Mouse (Mus musculus) hindbrain, embryonic 13.5 days (tissue): ENCODE results near the gene Zfp93. TPM values are rescaled to one million over a fixed set of nuclear protein-coding genes. Genes with fewer than 3 reads are reported as not detected.

Experiments used
- ATAC-seq: fragments of 200-750 bp; cut with Nextera tagmentation; 2 replicates; pipeline ENCODE4 v1.8.0; 2017; ENCODE audit warnings: moderate TSS enrichment; ENCODE audit not compliant: low FRiP score
- H3K27ac ChIP-seq: fragments of 300-500 bp; sonication (generic); 2 replicates; pipeline ENCODE4 v1.5.1; 2015; ENCODE audit warnings: inconsistent platforms, mild to moderate bottlenecking, moderate library complexity
- H3K27me3 ChIP-seq: fragments of 300-500 bp; sonication (generic); 2 replicates; pipeline ENCODE4 v1.6.1; 2015; ENCODE audit warnings: mild to moderate bottlenecking, inconsistent platforms
- H3K36me3 ChIP-seq: fragments of 300-500 bp; sonication (generic); 2 replicates; pipeline ENCODE4 v1.6.1; 2015; ENCODE audit warnings: mild to moderate bottlenecking, inconsistent platforms
- H3K4me1 ChIP-seq: fragments of 300-500 bp; sonication (generic); replicated peaks from 2 replicates; pipeline ENCODE4 v1.6.1; 2015; ENCODE audit warnings: inconsistent platforms
- H3K4me2 ChIP-seq: fragments of 300-500 bp; sonication (generic); 2 replicates; pipeline ENCODE4 v1.6.1; 2015; ENCODE audit warnings: inconsistent platforms, mild to moderate bottlenecking, moderate library complexity
- H3K4me3 ChIP-seq: fragments of 300-500 bp; sonication (generic); 2 replicates; pipeline ENCODE4 v1.5.1; 2015; ENCODE audit warnings: mild to moderate bottlenecking, inconsistent platforms
- H3K9ac ChIP-seq: fragments of 300-500 bp; sonication (generic); 2 replicates; pipeline ENCODE4 v1.6.1; 2015; ENCODE audit warnings: mild to moderate bottlenecking, inconsistent platforms
- H3K9me3 ChIP-seq: fragments of 300-500 bp; sonication (generic); 2 replicates; pipeline ENCODE4 v1.6.1; 2016; ENCODE audit warnings: inconsistent platforms
- WGBS: fragments of 180-500 bp; shearing (Covaris S2); methylation state at CpG from one replicate; pipeline ENCODE4 v1.1.7; 2015; 5-methylcytosine and 5-hydroxymethylcytosine counted together
- polyA plus RNA-seq: library from polyadenylated mRNA; unstranded; fragments of >200 nt; fragmentation: Nextera tagmentation; extraction: Ambion mirVana; gene quantifications from 2 replicates; pipeline ENCODE4 v1.2.1, GENCODE M21; 2015

Gene Zfp93
- polyA plus RNA-seq, 1 experiment from 2014 or later = 6.9 TPM

GRCm38 (mm10) chr7:24295376-24295775, 25.2 kb downstream of the Zfp93 start:
- Histone ChIP-seq H3K9me3 (no peaks in the 10 kb centered on the region), H3K27ac (no peak overlapping the region), H3K9ac (no peak overlapping the region), H3K4me1 (peaks cover 21% of the 10 kb centered on the region), H3K27me3 (no peaks in the 10 kb centered on the region), H3K36me3 (peaks cover 71% of the 10 kb centered on the region), H3K4me2 (no peak overlapping the region), H3K4me3 (no peak overlapping the region)
- WGBS = 96% methylated on average over 7 of the region's 7 CpGs
- no peak for ATAC-seq

GRCm38 (mm10) chr7:24296386-24296785, 26.2 kb downstream of the Zfp93 start:
- no peak overlapping the region for H3K4me2 ChIP-seq
- H3K27me3 ChIP-seq = no peaks in the 10 kb centered on the region
- no peak for ATAC-seq
- no peak overlapping the region for H3K9ac ChIP-seq
- H3K27ac ChIP-seq = no peak overlapping the region
- H3K4me3 ChIP-seq = no peak overlapping the region
- WGBS = 95% methylated on average over 7 of the region's 7 CpGs
- H3K36me3 ChIP-seq = peaks cover 61% of the 10 kb centered on the region
- peaks cover 27% of the 10 kb centered on the region for H3K4me1 ChIP-seq
- H3K9me3 ChIP-seq = no peaks in the 10 kb centered on the region

- Histone ChIP-seq H3K9ac (peak overlapping the region; percentile 87; the same call in 1 of the 2 replicates), H3K4me3 (peak overlapping the region; percentile 71), H3K4me2 (peak overlapping the region; percentile 83), H3K4me1 (peaks cover 27% of the 10 kb centered on the region), H3K27ac (no peak overlapping the region), H3K9me3 (no peaks in the 10 kb centered on the region), H3K36me3 (peaks cover 61% of the 10 kb centered on the region), H3K27me3 (no peaks in the 10 kb centered on the region)
- 92% methylated on average over 15 of the region's 15 CpGs for WGBS
- no peak for ATAC-seq
Observed at GRCm38 (mm10) chr7:24297361-24298095, 27.3 kb downstream of the Zfp93 start.

GRCm38 (mm10) chr7:24298635-24298972, 28.4 kb downstream of the Zfp93 start:
- no peak; the same call in 1 of the 2 replicates for ATAC-seq
- Histone ChIP-seq H3K27ac (peak overlapping the region; percentile 93), H3K9ac (peak overlapping the region; percentile 87), H3K9me3 (no peaks in the 10 kb centered on the region), H3K36me3 (peaks cover 61% of the 10 kb centered on the region), H3K4me2 (peak overlapping the region; percentile 83), H3K4me3 (peak overlapping the region; percentile 71), H3K4me1 (peaks cover 27% of the 10 kb centered on the region), H3K27me3 (no peaks in the 10 kb centered on the region)
- under 1% methylated on average over 12 of the region's 12 CpGs for WGBS

- under 1% methylated on average over 46 of the region's 47 CpGs for WGBS
- Histone ChIP-seq H3K9ac (peak overlapping the region; percentile 87), H3K27me3 (no peaks in the 10 kb centered on the region), H3K27ac (peak overlapping the region; percentile 93), H3K4me3 (peak overlapping the region; percentile 71), H3K9me3 (no peaks in the 10 kb centered on the region), H3K4me2 (peak overlapping the region; percentile 83), H3K4me1 (peaks cover 27% of the 10 kb centered on the region), H3K36me3 (peaks cover 59% of the 10 kb centered on the region)
- ATAC-seq = peak; percentile 92
Observed at GRCm38 (mm10) chr7:24298973-24299708, 28.9 kb downstream of the Zfp93 start.

- WGBS = 1% methylated on average over 18 of the region's 18 CpGs
- peak; percentile 63 for ATAC-seq
Observed at GRCm38 (mm10) chr7:24299823-24300481, 29.7 kb downstream of the Zfp93 start.

GRCm38 (mm10) chr7:24300771-24301282, 30.6 kb downstream of the Zfp93 start, which contains the start of gene Zfp61:
Gene Zfp61 (minus strand): TSS chr7:24301232.
- peaks cover 56% of the 10 kb centered on the region for H3K36me3 ChIP-seq
- WGBS = 3% methylated on average over 13 of the region's 13 CpGs
- ATAC-seq = 0 out of 2 replicates have a peak, but pooled peaks have one; percentile 27
- 0 out of 2 replicates have a peak within 1 kb of the TSS, but pooled peaks have one; percentile 35 for H3K9ac ChIP-seq
- H3K9me3 ChIP-seq = no peaks in the 10 kb centered on the region
- no peaks in the 10 kb centered on the region for H3K27me3 ChIP-seq
- H3K4me3 ChIP-seq = peak within 1 kb of the TSS; percentile 71
- H3K4me1 ChIP-seq = peaks cover 27% of the 10 kb centered on the region
- peak within 1 kb of the TSS; percentile 93 for H3K27ac ChIP-seq
- peak within 1 kb of the TSS; percentile 83 for H3K4me2 ChIP-seq

More at GRCm38 (mm10) chr7:24299823-24300481, 29.7 kb downstream of the Zfp93 start:
- Histone ChIP-seq H3K27me3 (no peaks in the 10 kb centered on the region), H3K27ac (peak overlapping the region; percentile 93), H3K9ac (peak overlapping the region; percentile 87), H3K4me2 (peak overlapping the region; percentile 83), H3K4me3 (peak overlapping the region; percentile 71), H3K4me1 (peaks cover 27% of the 10 kb centered on the region), H3K9me3 (no peaks in the 10 kb centered on the region), H3K36me3 (peaks cover 58% of the 10 kb centered on the region)

GRCm38 (mm10) chr7:24315726-24316566, 45.7 kb downstream of the Zfp93 start:
- peak overlapping the region; percentile 56 for H3K4me3 ChIP-seq
- H3K36me3 ChIP-seq = peaks cover 28% of the 10 kb centered on the region
- H3K4me1 ChIP-seq = peaks cover 11% of the 10 kb centered on the region
- H3K27ac ChIP-seq = peak overlapping the region; percentile 82
- 30% methylated on average over 29 of the region's 29 CpGs for WGBS
- ATAC-seq = peak; percentile 76
- peak overlapping the region; percentile 72 for H3K4me2 ChIP-seq
- no peaks in the 10 kb centered on the region for H3K9me3 ChIP-seq
- peaks cover 10% of the 10 kb centered on the region for H3K27me3 ChIP-seq
- peak overlapping the region; percentile 87 for H3K9ac ChIP-seq

GRCm38 (mm10) chr7:24316567-24317092, 46.4 kb downstream of the Zfp93 start, which contains the start of gene Zfp94:
Gene Zfp94 (minus strand): TSS chr7:24316666.
- Histone ChIP-seq H3K9ac (peak within 1 kb of the TSS; percentile 87), H3K4me2 (peak within 1 kb of the TSS; percentile 72), H3K4me1 (peaks cover 11% of the 10 kb centered on the region), H3K27ac (peak within 1 kb of the TSS; percentile 86), H3K4me3 (peak within 1 kb of the TSS; percentile 56), H3K36me3 (peaks cover 21% of the 10 kb centered on the region), H3K9me3 (no peaks in the 10 kb centered on the region), H3K27me3 (peaks cover 10% of the 10 kb centered on the region)
- WGBS = under 1% methylated on average over 33 of the region's 33 CpGs
- peak; percentile 96 for ATAC-seq

GRCm38 (mm10) chr7:24318942-24319341, 48.7 kb downstream of the Zfp93 start:
- 0 out of 2 replicates have a peak overlapping the region, but pooled peaks have one; percentile 21 for H3K9ac ChIP-seq
- H3K4me1 ChIP-seq = peaks cover 11% of the 10 kb centered on the region
- 77% methylated on average over 6 of the region's 6 CpGs for WGBS
- ATAC-seq = no peak
- H3K36me3 ChIP-seq = peaks cover 5% of the 10 kb centered on the region; the same call in 1 of the 2 replicates
- no peak overlapping the region for H3K4me3 ChIP-seq
- peaks cover 10% of the 10 kb centered on the region for H3K27me3 ChIP-seq
- no peak overlapping the region for H3K27ac ChIP-seq
- H3K4me2 ChIP-seq = no peak overlapping the region
- H3K9me3 ChIP-seq = peaks cover 4% of the 10 kb centered on the region; the same call in 1 of the 2 replicates

- Histone ChIP-seq H3K4me2 (no peak overlapping the region), H3K27ac (no peak overlapping the region), H3K9me3 (peaks cover 11% of the 10 kb centered on the region; the same call in 1 of the 2 replicates), H3K4me1 (peaks cover 15% of the 10 kb centered on the region), H3K9ac (no peak overlapping the region), H3K4me3 (no peak overlapping the region), H3K36me3 (no peaks in the 10 kb centered on the region), H3K27me3 (peaks cover 10% of the 10 kb centered on the region)
- ATAC-seq = no peak
- 81% methylated on average over 4 of the region's 4 CpGs for WGBS
Observed at GRCm38 (mm10) chr7:24322593-24322992, 52.4 kb downstream of the Zfp93 start.
